Mouse (Mus musculus): ENCODE measurements at regions not wholly inside any gene's neighbourhood (a gene's known extent, or its start where the extent isn't known, plus 50 kb on each side); places are given as distances from the start of the nearest gene placed in this dataset.
"Not testable (repeated sequence)": the region's sequence is repeated elsewhere in the genome, so short reads cannot be mapped to it uniquely, and the experiment has no call there.

- Histone ChIP-seq H3K27ac (replicated peaks; ENCODE audit: low read depth, low read length) (no peak overlapping the region), H3K4me1 (ENCODE audit: control insufficient read depth, insufficient read depth, low read length) (no peaks in the 10 kb centered on the region), H3K4me2 (replicated peaks; ENCODE audit: low read depth, low read length, severe bottlenecking) (no peak overlapping the region), H3K36me3 (ENCODE audit: control insufficient read depth, insufficient read depth, low read length) (no peaks in the 10 kb centered on the region), H3K9me3 (ENCODE audit: control insufficient read depth, low read length) (no peaks in the 10 kb centered on the region), H3K9ac (ENCODE audit: low read depth, low read length, severe bottlenecking) (no peak overlapping the region), H3K4me3 (replicated peaks; ENCODE audit: low read length) (no peak overlapping the region), H3K27me3 (ENCODE audit: control insufficient read depth, insufficient read depth, low read length) (no peaks in the 10 kb centered on the region)
- no peak for TF ChIP-seq POLR2A (IDR thresholded peaks at IDR 0.05; ENCODE audit: borderline replicate concordance, extremely low read depth, insufficient read depth, insufficient read length)
- ATAC-seq (ENCODE audit: low FRiP score, low read depth) (no peak), DNase-seq (ENCODE audit: low spot score) (no peak)
Observed at GRCm38 (mm10) chr1:124435850-124436249, 390.5 kb upstream of the Dpp10 start.

GRCm38 (mm10) chr1:124429583-124429982 lies 384.2 kb upstream of the Dpp10 start:
- Histone ChIP-seq H3K9me3 (ENCODE audit: control insufficient read depth, low read length) (no peaks in the 10 kb centered on the region), H3K4me1 (ENCODE audit: control insufficient read depth, insufficient read depth, low read length) (no peaks in the 10 kb centered on the region), H3K9ac (ENCODE audit: low read depth, low read length, severe bottlenecking) (no peak overlapping the region), H3K4me3 (replicated peaks; ENCODE audit: low read length) (no peak overlapping the region), H3K27me3 (ENCODE audit: control insufficient read depth, insufficient read depth, low read length) (no peaks in the 10 kb centered on the region), H3K36me3 (ENCODE audit: control insufficient read depth, insufficient read depth, low read length) (no peaks in the 10 kb centered on the region), H3K27ac (replicated peaks; ENCODE audit: low read depth, low read length) (no peak overlapping the region), H3K4me2 (replicated peaks; ENCODE audit: low read depth, low read length, severe bottlenecking) (no peak overlapping the region)
- no peak for DNase-seq (ENCODE audit: low spot score)
- no peak for ATAC-seq (ENCODE audit: low FRiP score, low read depth)
- TF ChIP-seq POLR2A (IDR thresholded peaks at IDR 0.05; ENCODE audit: borderline replicate concordance, extremely low read depth, insufficient read depth, insufficient read length) = no peak
- 92% methylated on average over 4 of the region's 4 CpGs for WGBS

DNA sequence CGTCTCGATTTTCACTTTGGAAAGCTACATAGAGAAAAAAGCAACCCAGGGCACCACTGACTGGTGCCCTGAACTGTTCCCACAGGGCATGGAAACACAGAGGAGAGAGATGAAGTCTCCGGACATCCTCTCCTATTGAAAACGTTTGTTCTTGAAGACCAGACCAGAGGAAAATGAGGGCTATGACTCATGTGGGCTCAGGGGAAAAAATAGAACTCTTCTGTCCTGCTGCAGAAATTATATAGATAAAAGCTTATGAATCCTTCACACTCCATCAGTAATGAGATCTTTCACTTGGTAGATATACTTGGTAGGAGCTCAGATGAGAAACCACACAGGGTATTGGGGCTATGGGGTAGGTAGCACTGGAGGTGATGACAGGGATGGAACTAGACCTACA lies 371.4 kb upstream of the Dpp10 start:
- DNase-seq (ENCODE audit: low spot score) = no peak
- no peak for TF ChIP-seq POLR2A (IDR thresholded peaks at IDR 0.05; ENCODE audit: borderline replicate concordance, extremely low read depth, insufficient read depth, insufficient read length)
- WGBS = 75% methylated on average over 4 of the region's 4 CpGs
- no peaks in the 10 kb centered on the region for H3K36me3 ChIP-seq (ENCODE audit: control insufficient read depth, insufficient read depth, low read length)
- H3K9me3 ChIP-seq (ENCODE audit: control insufficient read depth, low read length) = no peaks in the 10 kb centered on the region
- no peak overlapping the region for H3K9ac ChIP-seq (ENCODE audit: low read depth, low read length, severe bottlenecking)
- no peak for ATAC-seq (ENCODE audit: low FRiP score, low read depth)
- no peak overlapping the region for H3K27ac ChIP-seq (replicated peaks; ENCODE audit: low read depth, low read length)
- H3K27me3 ChIP-seq (ENCODE audit: control insufficient read depth, insufficient read depth, low read length) = no peaks in the 10 kb centered on the region
- no peak overlapping the region for H3K4me2 ChIP-seq (replicated peaks; ENCODE audit: low read depth, low read length, severe bottlenecking)
- H3K4me1 ChIP-seq (ENCODE audit: control insufficient read depth, insufficient read depth, low read length) = no peaks in the 10 kb centered on the region
- H3K4me3 ChIP-seq (replicated peaks; ENCODE audit: low read length) = no peak overlapping the region

GRCm38 (mm10) chr1:124410236-124410635 lies 364.9 kb upstream of the Dpp10 start:
- no peak overlapping the region for H3K4me3 ChIP-seq (replicated peaks; ENCODE audit: low read length)
- ATAC-seq (ENCODE audit: low FRiP score, low read depth) = no peak
- H3K27ac ChIP-seq (replicated peaks; ENCODE audit: low read depth, low read length) = no peak overlapping the region
- no peaks in the 10 kb centered on the region for H3K27me3 ChIP-seq (ENCODE audit: control insufficient read depth, insufficient read depth, low read length)
- no peak for DNase-seq (ENCODE audit: low spot score)
- no peaks in the 10 kb centered on the region for H3K4me1 ChIP-seq (ENCODE audit: control insufficient read depth, insufficient read depth, low read length)
- H3K9me3 ChIP-seq (ENCODE audit: control insufficient read depth, low read length) = no peaks in the 10 kb centered on the region
- H3K9ac ChIP-seq (ENCODE audit: low read depth, low read length, severe bottlenecking) = no peak overlapping the region
- no peaks in the 10 kb centered on the region for H3K36me3 ChIP-seq (ENCODE audit: control insufficient read depth, insufficient read depth, low read length)
- no peak for TF ChIP-seq POLR2A (IDR thresholded peaks at IDR 0.05; ENCODE audit: borderline replicate concordance, extremely low read depth, insufficient read depth, insufficient read length)
- WGBS = 54% methylated on average over 2 of the region's 2 CpGs
- H3K4me2 ChIP-seq (replicated peaks; ENCODE audit: low read depth, low read length, severe bottlenecking) = no peak overlapping the region

DNA sequence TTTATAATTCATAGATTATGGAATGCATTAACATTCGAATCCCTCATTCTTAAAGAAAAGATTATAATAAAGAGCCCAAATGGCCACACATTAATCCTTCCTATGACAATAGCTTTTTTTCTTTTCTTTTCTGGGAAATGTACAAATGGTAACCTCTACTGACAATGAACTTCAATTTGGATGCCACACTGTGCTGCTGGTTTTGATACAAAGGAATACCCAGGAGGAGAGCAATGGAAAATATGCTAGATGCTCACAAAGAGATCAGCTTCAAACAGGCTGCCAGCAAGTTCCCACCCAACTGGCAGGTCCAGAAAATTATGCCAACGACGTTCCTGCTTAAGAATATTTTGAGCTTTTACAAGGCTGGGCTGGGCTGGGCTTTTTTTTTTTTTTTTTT lies 364.4 kb upstream of the Dpp10 start:
- no peak overlapping the region for H3K4me2 ChIP-seq (replicated peaks; ENCODE audit: low read depth, low read length, severe bottlenecking)
- no peak for ATAC-seq (ENCODE audit: low FRiP score, low read depth)
- no peaks in the 10 kb centered on the region for H3K27me3 ChIP-seq (ENCODE audit: control insufficient read depth, insufficient read depth, low read length)
- H3K27ac ChIP-seq (replicated peaks; ENCODE audit: low read depth, low read length) = no peak overlapping the region
- no peak overlapping the region for H3K4me3 ChIP-seq (replicated peaks; ENCODE audit: low read length)
- no peak for DNase-seq (ENCODE audit: low spot score)
- no peak overlapping the region for H3K9ac ChIP-seq (ENCODE audit: low read depth, low read length, severe bottlenecking)
- no peaks in the 10 kb centered on the region for H3K9me3 ChIP-seq (ENCODE audit: control insufficient read depth, low read length)
- H3K36me3 ChIP-seq (ENCODE audit: control insufficient read depth, insufficient read depth, low read length) = no peaks in the 10 kb centered on the region
- H3K4me1 ChIP-seq (ENCODE audit: control insufficient read depth, insufficient read depth, low read length) = no peaks in the 10 kb centered on the region
- TF ChIP-seq POLR2A (IDR thresholded peaks at IDR 0.05; ENCODE audit: borderline replicate concordance, extremely low read depth, insufficient read depth, insufficient read length) = no peak
- WGBS = 61% methylated on average over 3 of the region's 3 CpGs

- Histone ChIP-seq H3K36me3 (ENCODE audit: control insufficient read depth, insufficient read depth, low read length) (no peaks in the 10 kb centered on the region), H3K27me3 (ENCODE audit: control insufficient read depth, insufficient read depth, low read length) (no peaks in the 10 kb centered on the region), H3K27ac (replicated peaks; ENCODE audit: low read depth, low read length) (no peak overlapping the region), H3K4me1 (ENCODE audit: control insufficient read depth, insufficient read depth, low read length) (no peaks in the 10 kb centered on the region), H3K9me3 (ENCODE audit: control insufficient read depth, low read length) (no peaks in the 10 kb centered on the region), H3K9ac (ENCODE audit: low read depth, low read length, severe bottlenecking) (no peak overlapping the region), H3K4me2 (replicated peaks; ENCODE audit: low read depth, low read length, severe bottlenecking) (no peak overlapping the region), H3K4me3 (replicated peaks; ENCODE audit: low read length) (no peak overlapping the region)
- ATAC-seq (ENCODE audit: low FRiP score, low read depth) = no peak
- no peak for TF ChIP-seq POLR2A (IDR thresholded peaks at IDR 0.05; ENCODE audit: borderline replicate concordance, extremely low read depth, insufficient read depth, insufficient read length)
- WGBS = 36% methylated on average over 4 of the region's 4 CpGs
- no peak for DNase-seq (ENCODE audit: low spot score)
Observed at GRCm38 (mm10) chr1:124369604-124370003, 324.2 kb upstream of the Dpp10 start.

DNA sequence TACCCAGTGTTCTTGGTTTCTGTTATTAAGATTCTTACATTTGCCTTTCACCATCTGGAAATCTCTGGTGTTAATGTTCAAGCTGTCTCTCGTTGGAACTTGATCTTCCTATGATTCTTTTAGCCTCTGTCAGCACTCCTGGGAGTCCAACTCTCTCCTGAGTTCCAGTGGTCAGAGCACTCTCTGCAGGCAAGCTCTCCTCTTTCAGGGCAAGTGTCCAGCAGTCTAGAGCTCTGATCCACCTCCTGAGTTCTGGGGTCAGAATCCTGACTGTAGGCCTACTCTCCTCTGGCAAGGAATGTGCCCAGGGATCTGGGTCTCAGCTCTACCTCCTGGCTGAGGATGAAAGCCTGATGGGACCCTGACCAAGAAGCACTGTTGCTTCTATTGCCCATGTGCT lies 303.1 kb upstream of the Dpp10 start:
- not testable (repeated sequence) for H3K9ac ChIP-seq (ENCODE audit: low read depth, low read length, severe bottlenecking); H3K4me3 ChIP-seq (replicated peaks; ENCODE audit: low read length); H3K27me3 ChIP-seq (ENCODE audit: control insufficient read depth, insufficient read depth, low read length); DNase-seq (ENCODE audit: low spot score); H3K36me3 ChIP-seq (ENCODE audit: control insufficient read depth, insufficient read depth, low read length); H3K9me3 ChIP-seq (ENCODE audit: control insufficient read depth, low read length); ATAC-seq (ENCODE audit: low FRiP score, low read depth); H3K4me1 ChIP-seq (ENCODE audit: control insufficient read depth, insufficient read depth, low read length); H3K27ac ChIP-seq (replicated peaks; ENCODE audit: low read depth, low read length); H3K4me2 ChIP-seq (replicated peaks; ENCODE audit: low read depth, low read length, severe bottlenecking)
- WGBS = 62% methylated on average over 1 of the region's 1 CpGs
